Mouse (Mus musculus): ENCODE results near the gene Tlr7.

DNA sequence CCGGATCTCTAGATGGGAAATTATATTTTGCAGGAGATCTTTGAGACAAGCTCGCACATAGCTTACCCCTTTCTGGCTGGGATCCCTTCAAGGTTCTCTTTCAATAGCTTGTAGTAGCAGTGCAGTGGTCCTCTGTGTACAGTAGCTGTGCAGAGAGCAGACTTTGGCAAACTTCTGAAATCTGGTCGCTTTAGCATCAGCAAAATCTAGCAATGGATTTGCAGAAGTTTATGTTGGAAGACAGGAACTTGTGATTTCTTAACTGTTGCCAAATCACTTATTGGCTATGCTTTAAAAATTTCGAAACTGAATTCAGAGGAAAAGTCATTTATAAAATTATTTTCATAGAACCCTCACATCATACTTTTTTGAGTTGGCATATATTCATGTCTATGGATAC, 66.3 kb downstream of the Tlr7 start, which contains the start of gene Tlr8:
- no peak for TF ChIP-seq CTCF (IDR thresholded peaks at IDR 0.05; ENCODE audit: low read depth, low read length)
- no peak for TF ChIP-seq POLR2AphosphoS5 (IDR thresholded peaks at IDR 0.05; ENCODE audit: insufficient replicate concordance, low read depth, low read length)

Measured in G1E (cell line).